8 mouse cellular contexts compared by ENCODE assay signal in the genomic region with DNA sequence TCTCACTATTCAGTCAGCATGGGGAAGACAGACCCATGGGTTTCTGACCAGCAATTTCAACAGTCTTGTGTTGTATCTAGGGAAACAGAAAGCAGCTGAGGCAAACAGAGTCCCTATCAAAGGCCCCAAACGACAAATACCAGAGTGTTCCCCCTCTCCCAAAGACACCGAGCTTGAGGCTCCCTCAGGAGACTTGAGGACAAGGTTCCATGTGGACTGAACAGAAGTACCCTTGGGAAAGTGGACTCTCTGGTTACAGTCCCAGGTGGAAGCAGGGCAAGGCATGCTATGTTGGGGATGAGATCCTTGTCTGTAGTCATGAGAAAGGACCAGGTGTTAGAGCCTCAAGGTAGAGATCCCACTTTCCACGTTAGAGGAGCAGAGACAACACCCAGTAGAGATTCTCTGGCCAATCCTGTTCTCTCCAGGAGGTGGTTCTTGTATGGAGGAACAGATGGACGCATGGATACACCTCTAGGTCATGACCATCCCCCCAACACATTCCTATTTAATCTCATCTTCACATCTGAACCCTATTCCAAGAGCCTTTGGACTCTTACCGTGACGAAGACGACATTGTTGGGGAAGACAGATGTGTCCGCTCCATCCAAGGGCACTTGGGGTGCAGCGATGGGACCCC. TPM values are rescaled to one million over a fixed set of nuclear protein-coding genes. Genes with fewer than 3 reads are reported as not detected.
DNase-seq lines count a peak whose midpoint lies in the region; ATAC-seq and TF ChIP-seq lines count a peak whose summit lies in the region.

No protein-coding gene starts in this region.

- TF ChIP-seq CTCF in testis, adult 2 months (IDR thresholded peaks at IDR 0.05; ENCODE audit: control insufficient read depth, insufficient read depth, insufficient replicate concordance, low read depth, low read length) = no peak

- 56% methylated on average over 9 of the region's 9 CpGs for WGBS in liver, embryonic 13.5 days (ENCODE audit: insufficient replicate concordance)

- H3K27ac ChIP-seq in testis, adult 2 months (ENCODE audit: control insufficient read depth, insufficient read depth, low read depth, low read length) = no peak overlapping the region
- H3K27ac ChIP-seq in liver, embryonic 13.5 days = peak overlapping the region; percentile 99

- peaks cover 17% of the 10 kb centered on the region for H3K4me1 ChIP-seq in testis, adult 2 months (ENCODE audit: control insufficient read depth, insufficient read depth, low read length)
- peaks cover 61% of the 10 kb centered on the region for H3K4me1 ChIP-seq in liver, embryonic 13.5 days (replicated peaks)

- no peaks in the 10 kb centered on the region; the same call in none of the 2 replicates for H3K36me3 ChIP-seq in testis, adult 2 months (ENCODE audit: control insufficient read depth, insufficient read depth, low read length)
- H3K36me3 ChIP-seq in liver, embryonic 13.5 days = peaks cover 50% of the 10 kb centered on the region

- H3K9me3 ChIP-seq in liver, embryonic 13.5 days (replicated peaks) = no peaks in the 10 kb centered on the region

- no peak for TF ChIP-seq POLR2A in testis, adult 2 months (IDR thresholded peaks at IDR 0.05; ENCODE audit: control insufficient read depth, low read depth, low read length)

- DNase-seq in cerebellum, adult 9-11 months = peak; percentile 28
- DNase-seq in cerebellum, adult 9-10 months = no peak
- DNase-seq in testis, postnatal 10 days (ENCODE audit: low spot score) = no peak
- DNase-seq in liver, embryonic 13.5 days = no peak
- DNase-seq in left cerebral cortex, adult 9 months (ENCODE audit: low spot score in 2 of 2) = no peak
- DNase-seq in embryo, embryonic 11 days = no peak

- H3K4me3 ChIP-seq in testis, adult 2 months (ENCODE audit: control insufficient read depth, low read depth, low read length) = peak overlapping the region; percentile 99
- peak overlapping the region; percentile 84 for H3K4me3 ChIP-seq in liver, embryonic 13.5 days (replicated peaks)

- H3K9ac ChIP-seq in liver, embryonic 13.5 days = peak overlapping the region; percentile 97

- peak overlapping the region; percentile 99 for H3K4me2 ChIP-seq in liver, embryonic 13.5 days

- H3K27me3 ChIP-seq in testis, adult 2 months (ENCODE audit: control insufficient read depth, insufficient read depth, low read length) = no peaks in the 10 kb centered on the region
- 0 out of 2 replicates have a peak, but pooled peaks cover 3% of the 10 kb centered on the region for H3K27me3 ChIP-seq in liver, embryonic 13.5 days

- ATAC-seq in liver, embryonic 13.5 days (ENCODE audit: low read depth) = no peak
- no peak for ATAC-seq in megakaryocyte-erythroid progenitor cell, adult 5-6 weeks (replicated peaks; ENCODE audit: low FRiP score, low TSS enrichment, poor library complexity, severe bottlenecking)

RNA-seq across cellular contexts. Expression of a gene that starts 3.4 kb away (rescaled TPM):
- 103 and 114 TPM in 2 replicates for polyA plus RNA-seq in testis, adult 2 months (2012; rRNA removed)
- polyA plus RNA-seq in liver, embryonic 13.5 days (2015; fragmentation: Nextera tagmentation; extraction: Ambion mirVana) = 4.5 and 4.9 TPM in 2 replicates
- total RNA-seq in megakaryocyte-erythroid progenitor cell, adult 5-6 weeks (2014; fragmentation: Nextera tagmentation) = 59.2 and 84.0 TPM in 2 replicates
- 22.0 and 26.7 TPM in 2 replicates for total RNA-seq in megakaryocyte-erythroid progenitor cell, adult 5-6 weeks (2017)

RNA-seq across cellular contexts. Expression of a gene that starts 3.6 kb away (rescaled TPM):
- polyA plus RNA-seq in testis, adult 2 months (2012; rRNA removed) = 10.9 and 12.3 TPM in 2 replicates
- 3.5 and 4.8 TPM in 2 replicates for polyA plus RNA-seq in liver, embryonic 13.5 days (2015; fragmentation: Nextera tagmentation; extraction: Ambion mirVana)
- 4.2 and 5.5 TPM in 2 replicates for total RNA-seq in megakaryocyte-erythroid progenitor cell, adult 5-6 weeks (2014; fragmentation: Nextera tagmentation)
- 7.8 and 18.7 TPM in 2 replicates for total RNA-seq in megakaryocyte-erythroid progenitor cell, adult 5-6 weeks (2017)

RNA-seq across cellular contexts. Expression of a gene that starts 5.4 kb away (rescaled TPM):
- polyA plus RNA-seq in testis, adult 2 months (2012; rRNA removed) = 48.3 and 60.4 TPM in 2 replicates
- polyA plus RNA-seq in liver, embryonic 13.5 days (2015; fragmentation: Nextera tagmentation; extraction: Ambion mirVana) = 17.8 and 20.1 TPM in 2 replicates
- 40.6 and 60.7 TPM in 2 replicates for total RNA-seq in megakaryocyte-erythroid progenitor cell, adult 5-6 weeks (2014; fragmentation: Nextera tagmentation)
- 30.0 and 60.2 TPM in 2 replicates for total RNA-seq in megakaryocyte-erythroid progenitor cell, adult 5-6 weeks (2017)

RNA-seq across cellular contexts. Expression of a gene that starts 38.5 kb away (rescaled TPM):
- 423 and 435 TPM in 2 replicates for polyA plus RNA-seq in testis, adult 2 months (2012; rRNA removed)
- polyA plus RNA-seq in liver, embryonic 13.5 days (2015; fragmentation: Nextera tagmentation; extraction: Ambion mirVana) = 66.8 and 69.1 TPM in 2 replicates
- total RNA-seq in megakaryocyte-erythroid progenitor cell, adult 5-6 weeks (2014; fragmentation: Nextera tagmentation) = 45.4 and 55.2 TPM in 2 replicates
- 43.0 and 66.3 TPM in 2 replicates for total RNA-seq in megakaryocyte-erythroid progenitor cell, adult 5-6 weeks (2017)

RNA-seq across cellular contexts. Expression of a gene that starts 42.6 kb away (rescaled TPM):
- polyA plus RNA-seq in testis, adult 2 months (2012; rRNA removed) = 0.97 and 0.98 TPM in 2 replicates
- 0.17 and 0.19 TPM in 2 replicates for polyA plus RNA-seq in liver, embryonic 13.5 days (2015; fragmentation: Nextera tagmentation; extraction: Ambion mirVana)
- 0.57 TPM in 1 of 2 replicates, not detected in the other for total RNA-seq in megakaryocyte-erythroid progenitor cell, adult 5-6 weeks (2014; fragmentation: Nextera tagmentation)
- not detected in 2 replicates for total RNA-seq in megakaryocyte-erythroid progenitor cell, adult 5-6 weeks (2017)

Comparison
In these comparisons a context has a peak if more than half of its experiments do, and no peak if none do; other contexts are left out.
1. RNA of a gene that starts 3.4 kb away (polyA plus RNA-seq): 103 to 114 TPM in testis, adult 2 months; 4.5 to 4.9 TPM in liver, embryonic 13.5 days; every median in the first group is over 10 times any median in the second.